Mouse (Mus musculus): ENCODE results near the gene Igflr1. TPM values are rescaled to one million over a fixed set of nuclear protein-coding genes. Genes with fewer than 3 reads are reported as not detected.

The Igflr1 gene
- polyA plus RNA-seq, 1 experiment from 2014 or later: 3.5 TPM

DNA sequence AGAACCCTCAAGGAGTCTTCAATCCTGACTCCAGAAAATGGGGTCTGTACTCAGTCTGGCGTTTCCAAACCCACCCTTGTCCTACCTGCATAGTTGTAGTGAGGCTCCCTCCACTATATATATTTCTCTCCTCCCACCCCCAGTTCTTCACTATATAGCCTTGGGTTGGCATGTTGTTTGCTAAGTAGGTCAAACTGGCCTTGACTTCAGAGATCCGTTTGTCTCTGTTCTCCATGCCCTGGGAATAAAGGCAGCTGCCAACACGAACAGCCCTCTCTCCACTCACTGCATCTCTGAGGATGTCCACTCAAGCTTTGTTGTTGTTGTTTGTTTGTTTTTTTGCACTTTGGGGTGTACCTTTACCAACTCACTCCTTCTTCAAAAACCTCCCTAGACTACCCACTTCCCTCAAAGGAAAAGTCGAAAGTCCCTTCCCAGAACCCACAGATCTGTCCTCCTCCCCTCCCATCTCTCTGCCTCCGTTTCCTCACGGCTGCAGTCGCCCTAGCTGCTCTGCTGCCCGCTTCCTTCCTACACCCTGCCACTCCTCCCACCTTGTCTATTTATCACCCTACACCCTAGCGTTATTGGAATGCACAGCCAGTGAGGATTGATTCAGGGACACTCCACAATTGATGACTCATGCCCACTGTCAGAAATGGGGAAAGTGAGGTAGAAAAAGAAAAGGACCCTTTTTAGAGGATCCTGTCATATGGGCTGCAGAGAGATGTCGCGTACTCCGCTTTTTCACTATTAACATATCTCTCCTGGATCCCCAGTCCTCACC is 6.4 kb upstream of the Igflr1 start:
- no peak for ATAC-seq (ENCODE audit: insufficient number of reproducible peaks, low FRiP score, low TSS enrichment, low read depth)
- 17% methylated on average over 12 of the region's 12 CpGs for WGBS
- no peak for DNase-seq (ENCODE audit: low spot score)
- no peak overlapping the region for H3K27ac ChIP-seq (replicated peaks; ENCODE audit: low read depth, low read length)
- peaks cover 8% of the 10 kb centered on the region; the same call in 1 of the 2 replicates for H3K36me3 ChIP-seq (ENCODE audit: control insufficient read depth, insufficient read depth, low read length)
- H3K4me1 ChIP-seq (ENCODE audit: control insufficient read depth, insufficient read depth, low read length): peaks cover 6% of the 10 kb centered on the region
- no peaks in the 10 kb centered on the region for H3K9me3 ChIP-seq (ENCODE audit: control insufficient read depth, low read length)
- peak overlapping the region; percentile 39 for H3K4me3 ChIP-seq (ENCODE audit: low read depth, low read length)
- H3K9ac ChIP-seq (ENCODE audit: low read length): peak overlapping the region; percentile 62
- no peaks in the 10 kb centered on the region for H3K27me3 ChIP-seq (ENCODE audit: control insufficient read depth, insufficient read depth, low read length)
- peak overlapping the region; percentile 76 for H3K4me2 ChIP-seq (ENCODE audit: low read depth, severe bottlenecking)

- H3K4me3 ChIP-seq (ENCODE audit: low read depth, low read length): peak within 1 kb of the TSS; percentile 39
- no peak within 1 kb of the TSS for H3K27ac ChIP-seq (replicated peaks; ENCODE audit: low read depth, low read length)
- WGBS: under 1% methylated on average over 20 of the region's 20 CpGs
- H3K4me2 ChIP-seq (ENCODE audit: low read depth, severe bottlenecking): peak within 1 kb of the TSS; percentile 76
- ATAC-seq (ENCODE audit: insufficient number of reproducible peaks, low FRiP score, low TSS enrichment, low read depth) (peak; percentile 78), DNase-seq (ENCODE audit: low spot score) (peak; percentile 94)
- H3K27me3 ChIP-seq (ENCODE audit: control insufficient read depth, insufficient read depth, low read length): no peaks in the 10 kb centered on the region
- no peaks in the 10 kb centered on the region for H3K9me3 ChIP-seq (ENCODE audit: control insufficient read depth, low read length)
- peak within 1 kb of the TSS; percentile 62 for H3K9ac ChIP-seq (ENCODE audit: low read length)
- H3K4me1 ChIP-seq (ENCODE audit: control insufficient read depth, insufficient read depth, low read length): peaks cover 11% of the 10 kb centered on the region
- H3K36me3 ChIP-seq (ENCODE audit: control insufficient read depth, insufficient read depth, low read length): peaks cover 8% of the 10 kb centered on the region; the same call in 1 of the 2 replicates
These were observed 5.7 kb upstream of the Igflr1 start, which contains the start of gene Lin37 for GRCm38 (mm10) chr7:30559443-30559954. Lin37 (minus strand) TSS chr7:30559838.

GRCm38 (mm10) chr7:30560296-30560695 is 4.9 kb upstream of the Igflr1 start:
- Histone ChIP-seq H3K27me3 (ENCODE audit: control insufficient read depth, insufficient read depth, low read length) (no peaks in the 10 kb centered on the region), H3K27ac (replicated peaks; ENCODE audit: low read depth, low read length) (no peak overlapping the region), H3K4me1 (ENCODE audit: control insufficient read depth, insufficient read depth, low read length) (peaks cover 11% of the 10 kb centered on the region), H3K9me3 (ENCODE audit: control insufficient read depth, low read length) (no peaks in the 10 kb centered on the region), H3K4me2 (ENCODE audit: low read depth, severe bottlenecking) (no peak overlapping the region), H3K4me3 (ENCODE audit: low read depth, low read length) (no peak overlapping the region), H3K36me3 (ENCODE audit: control insufficient read depth, insufficient read depth, low read length) (peaks cover 8% of the 10 kb centered on the region; the same call in 1 of the 2 replicates), H3K9ac (ENCODE audit: low read length) (peak overlapping the region; percentile 24; the same call in 1 of the 2 replicates)
- WGBS: 72% methylated on average over 2 of the region's 2 CpGs
- DNase-seq (ENCODE audit: low spot score): no peak
- ATAC-seq (ENCODE audit: insufficient number of reproducible peaks, low FRiP score, low TSS enrichment, low read depth): no peak

GRCm38 (mm10) chr7:30562526-30563116 is 2.6 kb upstream of the Igflr1 start:
- Histone ChIP-seq H3K9me3 (ENCODE audit: control insufficient read depth, low read length) (no peaks in the 10 kb centered on the region), H3K36me3 (ENCODE audit: control insufficient read depth, insufficient read depth, low read length) (peaks cover 3% of the 10 kb centered on the region; the same call in 1 of the 2 replicates), H3K4me1 (ENCODE audit: control insufficient read depth, insufficient read depth, low read length) (peaks cover 11% of the 10 kb centered on the region), H3K4me2 (ENCODE audit: low read depth, severe bottlenecking) (peak overlapping the region; percentile 53), H3K27ac (replicated peaks; ENCODE audit: low read depth, low read length) (peak overlapping the region; percentile 92; the same call in 1 of the 2 replicates), H3K9ac (ENCODE audit: low read length) (peak overlapping the region; percentile 44), H3K4me3 (ENCODE audit: low read depth, low read length) (peak overlapping the region; percentile 71), H3K27me3 (ENCODE audit: control insufficient read depth, insufficient read depth, low read length) (no peaks in the 10 kb centered on the region)
- no peak for DNase-seq (ENCODE audit: low spot score)
- WGBS: 3% methylated on average over 27 of the region's 27 CpGs
- no peak; the same call in 1 of the 2 replicates for ATAC-seq (ENCODE audit: insufficient number of reproducible peaks, low FRiP score, low TSS enrichment, low read depth)

DNA sequence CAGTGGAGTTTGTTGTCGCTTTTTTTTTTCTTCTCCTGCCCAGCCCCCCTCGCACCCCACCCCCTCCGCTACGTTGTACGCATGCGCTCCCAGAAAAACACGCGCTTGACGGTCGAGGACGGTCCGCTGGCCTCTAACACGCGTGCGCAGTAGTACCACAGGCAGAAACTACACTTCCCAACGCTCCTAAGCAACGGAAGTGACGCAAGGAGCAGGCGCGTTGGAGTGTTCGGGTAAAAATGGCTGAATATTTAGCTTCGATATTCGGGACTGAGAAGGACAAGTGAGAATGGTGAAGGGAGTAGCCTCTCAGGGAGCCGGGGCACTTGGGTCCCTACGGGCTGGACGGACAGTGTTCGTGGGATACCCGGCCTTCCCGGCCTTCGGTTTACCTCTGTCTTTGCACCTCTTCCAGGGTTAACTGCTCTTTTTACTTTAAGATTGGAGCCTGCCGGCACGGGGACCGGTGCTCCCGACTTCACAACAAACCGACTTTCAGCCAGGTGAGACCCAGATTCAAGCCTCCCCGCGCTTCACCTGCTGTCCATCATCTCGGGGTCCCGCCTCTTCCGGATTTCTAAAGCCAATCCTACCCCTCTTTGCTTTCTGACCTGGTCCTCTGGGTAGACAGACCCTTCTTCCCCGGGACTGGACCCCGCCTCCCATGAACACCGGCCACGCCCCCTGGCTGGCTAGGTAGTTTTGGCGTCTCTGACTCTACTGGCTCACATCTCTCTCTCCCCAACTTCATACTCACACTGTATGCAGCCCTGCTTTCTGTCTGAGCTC is 1.9 kb upstream of the Igflr1 start, which contains the start of the genes U2af1l4, Gm49396 and Psenen:
Gene U2af1l4 (plus strand): TSS at position 185 of the 789 bp plus-strand sequence.
Gene Gm49396 (plus strand): TSS at position 228 of the 789 bp plus-strand sequence.
Gene Psenen (minus strand): TSS at position 511 of the 789 bp plus-strand sequence.
- Histone ChIP-seq H3K36me3 (ENCODE audit: control insufficient read depth, insufficient read depth, low read length) (peaks cover 6% of the 10 kb centered on the region; the same call in 1 of the 2 replicates), H3K9ac (ENCODE audit: low read length) (peak within 1 kb of the TSS; percentile 81), H3K27me3 (ENCODE audit: control insufficient read depth, insufficient read depth, low read length) (no peaks in the 10 kb centered on the region), H3K27ac (replicated peaks; ENCODE audit: low read depth, low read length) (peak within 1 kb of the TSS; percentile 92), H3K4me2 (ENCODE audit: low read depth, severe bottlenecking) (peak within 1 kb of the TSS; percentile 53), H3K4me3 (ENCODE audit: low read depth, low read length) (peak within 1 kb of the TSS; percentile 71), H3K9me3 (ENCODE audit: control insufficient read depth, low read length) (no peaks in the 10 kb centered on the region), H3K4me1 (ENCODE audit: control insufficient read depth, insufficient read depth, low read length) (peaks cover 10% of the 10 kb centered on the region)
- WGBS: under 1% methylated on average over 45 of the region's 45 CpGs
- DNase-seq (ENCODE audit: low spot score) (peak; percentile 96), ATAC-seq (ENCODE audit: insufficient number of reproducible peaks, low FRiP score, low TSS enrichment, low read depth) (peak; percentile 84)

- DNase-seq (ENCODE audit: low spot score): no peak
- Histone ChIP-seq H3K27me3 (ENCODE audit: control insufficient read depth, insufficient read depth, low read length) (no peaks in the 10 kb centered on the region), H3K4me1 (ENCODE audit: control insufficient read depth, insufficient read depth, low read length) (peaks cover 6% of the 10 kb centered on the region), H3K36me3 (ENCODE audit: control insufficient read depth, insufficient read depth, low read length) (peaks cover 8% of the 10 kb centered on the region; the same call in 1 of the 2 replicates), H3K27ac (replicated peaks; ENCODE audit: low read depth, low read length) (peak overlapping the region; percentile 92; the same call in 1 of the 2 replicates), H3K9me3 (ENCODE audit: control insufficient read depth, low read length) (no peaks in the 10 kb centered on the region), H3K9ac (ENCODE audit: low read length) (peak overlapping the region; percentile 81; the same call in 1 of the 2 replicates), H3K4me3 (ENCODE audit: low read depth, low read length) (peak overlapping the region; percentile 71), H3K4me2 (ENCODE audit: low read depth, severe bottlenecking) (peak overlapping the region; percentile 53)
- ATAC-seq (ENCODE audit: insufficient number of reproducible peaks, low FRiP score, low TSS enrichment, low read depth): no peak; the same call in 1 of the 2 replicates
- 25% methylated on average over 6 of the region's 6 CpGs for WGBS
These were observed 1.3 kb upstream of the Igflr1 start for GRCm38 (mm10) chr7:30563906-30564280.

- 90% methylated on average over 9 of the region's 9 CpGs for WGBS
- H3K36me3 ChIP-seq (ENCODE audit: control insufficient read depth, insufficient read depth, low read length): peaks cover 19% of the 10 kb centered on the region
- H3K4me1 ChIP-seq (ENCODE audit: control insufficient read depth, insufficient read depth, low read length): peaks cover 6% of the 10 kb centered on the region; the same call in 1 of the 2 replicates
- ATAC-seq (ENCODE audit: insufficient number of reproducible peaks, low FRiP score, low TSS enrichment, low read depth): no peak
- H3K27me3 ChIP-seq (ENCODE audit: control insufficient read depth, insufficient read depth, low read length): no peaks in the 10 kb centered on the region
- no peak overlapping the region for H3K4me3 ChIP-seq (ENCODE audit: low read depth, low read length)
- DNase-seq (ENCODE audit: low spot score): no peak
- no peaks in the 10 kb centered on the region for H3K9me3 ChIP-seq (ENCODE audit: control insufficient read depth, low read length)
- no peak overlapping the region for H3K27ac ChIP-seq (replicated peaks; ENCODE audit: low read depth, low read length)
- no peak overlapping the region for H3K4me2 ChIP-seq (ENCODE audit: low read depth, severe bottlenecking)
- no peak overlapping the region for H3K9ac ChIP-seq (ENCODE audit: low read length)
These were observed 806 bp downstream of the Igflr1 start for GRCm38 (mm10) chr7:30566033-30566432.
